Mouse (Mus musculus): ENCODE results near the gene Hist1h2ae. TPM values are rescaled to one million over a fixed set of nuclear protein-coding genes. Genes with fewer than 3 reads are reported as not detected.

Hist1h2ae gene
- polyA plus RNA-seq, 1 experiment, result 5.2 TPM

DNA sequence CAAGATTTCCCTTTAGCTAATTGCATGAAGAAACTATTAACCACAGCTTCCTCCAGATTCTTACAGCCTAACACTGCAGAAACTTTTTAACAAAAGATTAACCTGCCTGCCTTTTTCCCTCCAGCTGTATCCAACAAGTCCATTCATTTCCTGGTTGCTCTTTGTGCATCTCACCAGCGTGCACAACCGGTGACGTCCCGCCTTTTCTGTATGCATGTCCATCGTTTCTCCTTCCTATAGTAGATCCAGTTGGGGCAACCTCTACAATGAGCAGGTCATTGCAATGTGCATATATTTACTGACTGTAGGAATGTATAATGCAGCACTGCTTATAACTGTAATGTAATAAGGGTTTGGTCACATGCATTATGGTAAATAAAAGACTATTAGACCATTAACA lies 47.0 kb downstream of the Hist1h2ae start:
- H3K27me3 ChIP-seq (ENCODE audit: control insufficient read depth), result no peaks in the 10 kb centered on the region
- no peak overlapping the region for H3K4me3 ChIP-seq (replicated peaks)
- H3K9me3 ChIP-seq (ENCODE audit: control insufficient read depth, low read length), result no peaks in the 10 kb centered on the region
- no peaks in the 10 kb centered on the region for H3K36me3 ChIP-seq (ENCODE audit: control insufficient read depth)
- no peak for TF ChIP-seq TAL1 (IDR thresholded peaks at IDR 0.05; ENCODE audit: low read length)
- no peak for TF ChIP-seq GATA1 (IDR thresholded peaks at IDR 0.05; ENCODE audit: low read length)
- peaks cover 61% of the 10 kb centered on the region for H3K4me1 ChIP-seq (ENCODE audit: control insufficient read depth)

DNA sequence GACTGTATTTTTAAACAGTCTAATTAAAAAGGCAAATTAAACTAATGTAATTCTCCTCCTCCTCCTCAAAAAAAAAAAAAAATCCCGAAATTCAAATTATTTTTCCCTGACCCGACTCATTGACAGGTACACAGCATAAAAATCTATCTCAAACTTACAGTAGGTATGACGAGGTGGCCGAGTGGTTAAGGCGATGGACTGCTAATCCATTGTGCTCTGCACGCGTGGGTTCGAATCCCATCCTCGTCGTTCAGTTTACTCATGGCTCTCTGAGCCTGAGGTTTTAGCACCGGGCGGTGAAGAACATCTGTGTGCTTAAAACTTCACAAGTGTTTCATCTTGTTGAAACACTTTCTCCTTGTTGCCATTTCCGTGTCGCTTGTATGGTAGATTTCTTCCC lies 49.3 kb downstream of the Hist1h2ae start:
- TF ChIP-seq GATA1 (IDR thresholded peaks at IDR 0.05; ENCODE audit: low read length), result no peak
- TF ChIP-seq TAL1 (IDR thresholded peaks at IDR 0.05; ENCODE audit: low read length), result no peak
- H3K36me3 ChIP-seq (ENCODE audit: control insufficient read depth), result no peaks in the 10 kb centered on the region
- H3K4me1 ChIP-seq (ENCODE audit: control insufficient read depth), result peaks cover 57% of the 10 kb centered on the region
- H3K4me3 ChIP-seq (replicated peaks), result peak overlapping the region; percentile 56
- H3K9me3 ChIP-seq (ENCODE audit: control insufficient read depth, low read length), result no peaks in the 10 kb centered on the region
- no peaks in the 10 kb centered on the region for H3K27me3 ChIP-seq (ENCODE audit: control insufficient read depth)

Other genes starting within 250 kb of the Hist1h2ae start
- 0.01 TPM in 2 replicates for gene Zfp322a, start 202.0 kb downstream of the Hist1h2ae start, polyA plus RNA-seq (2012)
- 0.76 and 0.84 TPM in 2 replicates for gene Abt1, start 147.4 kb downstream of the Hist1h2ae start, polyA plus RNA-seq (2012)
- gene Btn1a1, start 105.3 kb downstream of the Hist1h2ae start, polyA plus RNA-seq (2012), result 0.15 and 0.16 TPM in 2 replicates
- gene Btn2a2, start 82.4 kb downstream of the Hist1h2ae start, polyA plus RNA-seq (2012), result not detected in 2 replicates
- 10.1 and 19.7 TPM in 2 replicates for gene Hist1h4h, start 40.2 kb downstream of the Hist1h2ae start, polyA plus RNA-seq (2012)
- 52.5 and 62.7 TPM in 2 replicates for gene Hist1h2af, start 37.3 kb downstream of the Hist1h2ae start, polyA plus RNA-seq (2012)
- 8.8 and 11.7 TPM in 2 replicates for gene Hist1h3g, start 35.8 kb downstream of the Hist1h2ae start, polyA plus RNA-seq (2012)
- 0.43 and 3.0 TPM in 2 replicates for gene Hist1h2bh, start 27.8 kb downstream of the Hist1h2ae start, polyA plus RNA-seq (2012)
- gene Hist1h3f, start 27.2 kb downstream of the Hist1h2ae start, polyA plus RNA-seq (2012), result 1.3 and 3.3 TPM in 2 replicates
- 8.3 and 13.8 TPM in 2 replicates for gene Hist1h4f, start 19.6 kb downstream of the Hist1h2ae start, polyA plus RNA-seq (2012)
- 0.51 and 0.95 TPM in 2 replicates for gene Hist1h1d, start 18.0 kb downstream of the Hist1h2ae start, polyA plus RNA-seq (2012)
- 2.9 and 16.6 TPM in 2 replicates for gene Hist1h3e, start 8.9 kb downstream of the Hist1h2ae start, polyA plus RNA-seq (2012)
- 14.5 and 18.7 TPM in 2 replicates for gene Hist1h2bg, start 176 bp upstream of the Hist1h2ae start, polyA plus RNA-seq (2012)
- gene Hist1h2bf, start 3.0 kb upstream of the Hist1h2ae start, polyA plus RNA-seq (2012), result 6.6 and 15.6 TPM in 2 replicates
- gene Hist1h2ad, start 3.2 kb upstream of the Hist1h2ae start, polyA plus RNA-seq (2012), result 5.1 and 8.3 TPM in 2 replicates
- 1.6 and 4.7 TPM in 2 replicates for gene Hist1h3d, start 4.5 kb upstream of the Hist1h2ae start, polyA plus RNA-seq (2012)
- gene Hist1h4d, start 10.4 kb upstream of the Hist1h2ae start, polyA plus RNA-seq (2012), result 5.1 and 11.8 TPM in 2 replicates
- gene Hist1h2be, start 49.9 kb upstream of the Hist1h2ae start, polyA plus RNA-seq (2012), result 0.33 and 0.67 TPM in 2 replicates
- 2.8 and 8.5 TPM in 2 replicates for gene Hist1h1e, start 51.3 kb upstream of the Hist1h2ae start, polyA plus RNA-seq (2012)
- gene Hist1h2ac, start 112.7 kb upstream of the Hist1h2ae start, polyA plus RNA-seq (2012), result 1.1 and 2.1 TPM in 2 replicates
- 17.5 and 20.6 TPM in 2 replicates for gene Hist1h2bc, start 113.0 kb upstream of the Hist1h2ae start, polyA plus RNA-seq (2012)
- gene Hist1h1t, start 124.6 kb upstream of the Hist1h2ae start, polyA plus RNA-seq (2012), result 0.10 TPM in 1 of 2 replicates, not detected in the other
- 0.93 and 3.0 TPM in 2 replicates for gene Hist1h4c, start 127.2 kb upstream of the Hist1h2ae start, polyA plus RNA-seq (2012)
- gene Hfe, start 139.6 kb upstream of the Hist1h2ae start, polyA plus RNA-seq (2012), result 0.15 and 0.53 TPM in 2 replicates
- 54.6 and 94.3 TPM in 2 replicates for gene Hist1h1c, start 167.6 kb upstream of the Hist1h2ae start, polyA plus RNA-seq (2012)
- gene Hist1h3c, start 174.4 kb upstream of the Hist1h2ae start, polyA plus RNA-seq (2012), result 3.8 and 7.0 TPM in 2 replicates
- 5.4 and 12.1 TPM in 2 replicates for gene Hist1h2bb, start 175.5 kb upstream of the Hist1h2ae start, polyA plus RNA-seq (2012)
- gene Hist1h2ab, start 179.9 kb upstream of the Hist1h2ae start, polyA plus RNA-seq (2012), result 9.1 and 22.3 TPM in 2 replicates
- gene Hist1h3b, start 181.0 kb upstream of the Hist1h2ae start, polyA plus RNA-seq (2012), result 6.2 and 23.6 TPM in 2 replicates
- 4.5 and 11.8 TPM in 2 replicates for gene Hist1h4b, start 185.8 kb upstream of the Hist1h2ae start, polyA plus RNA-seq (2012)
- gene Hist1h4a, start 190.0 kb upstream of the Hist1h2ae start, polyA plus RNA-seq (2012), result 10.2 and 21.5 TPM in 2 replicates
- 1.5 and 4.0 TPM in 2 replicates for gene Hist1h3a, start 191.2 kb upstream of the Hist1h2ae start, polyA plus RNA-seq (2012)
- 1.4 TPM in 2 replicates for gene Hist1h1a, start 192.4 kb upstream of the Hist1h2ae start, polyA plus RNA-seq (2012)
- gene Trim38, start 198.7 kb upstream of the Hist1h2ae start, polyA plus RNA-seq (2012), result not detected in 2 replicates
- gene Slc17a2, start 235.8 kb upstream of the Hist1h2ae start, polyA plus RNA-seq (2012), result not detected in 2 replicates